Mouse (Mus musculus): Measurements from ENCODE around the gene Abca8a. TPM values are rescaled to one million over a fixed set of nuclear protein-coding genes. Genes with fewer than 3 reads are reported as not detected.

The Abca8a gene
- not detected for total RNA-seq (2023)

DNA sequence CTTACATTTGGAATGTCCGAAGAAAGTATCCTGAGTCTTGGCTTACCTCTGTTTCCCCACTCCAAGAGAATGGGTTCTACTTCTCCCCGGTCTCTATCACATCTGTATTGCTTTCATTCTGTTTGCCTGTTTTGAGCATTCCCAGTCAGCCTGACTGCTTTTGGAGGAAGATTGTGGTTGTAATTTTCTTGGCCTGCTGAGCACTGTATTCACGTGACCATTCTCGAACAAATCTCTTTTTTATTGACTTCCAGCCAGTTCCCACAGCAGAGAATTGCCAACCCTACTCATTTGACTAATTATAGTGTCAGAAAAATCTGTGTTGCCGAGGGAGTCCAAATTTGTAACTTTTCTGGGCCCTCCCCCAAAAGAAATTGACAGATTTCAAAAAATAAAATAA lies at the start of gene Abca8a:
Abca8a (minus strand) TSS at position 121 of the 400 bp plus-strand sequence.

DNA sequence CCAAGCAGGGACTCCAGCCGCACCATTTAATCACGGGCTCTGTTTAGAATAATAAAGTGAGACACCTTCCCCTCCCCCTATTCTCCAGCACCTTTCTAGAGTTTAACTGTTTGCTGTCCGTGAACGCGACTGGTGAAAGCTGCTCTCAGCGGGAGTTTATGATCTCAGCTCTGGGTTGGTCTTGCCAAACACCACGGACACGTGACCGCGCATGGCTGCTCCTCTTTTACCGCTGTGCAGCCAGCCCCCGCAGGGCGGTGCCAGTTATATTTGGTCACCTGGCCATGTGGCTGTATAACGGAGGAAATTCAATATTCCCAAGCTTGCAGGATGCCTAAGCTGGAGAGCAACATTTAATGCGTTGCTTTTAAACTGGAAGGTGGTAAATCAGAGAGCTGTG lies 100.2 kb downstream of the Abca8a start, which contains the start of gene Abca8b:
Abca8b (minus strand) TSS at position 222 of the 400 bp plus-strand sequence.

Other genes with a start within 250 kb of the Abca8a start
- not detected for gene Abca8b, start 100.1 kb downstream of the Abca8a start, total RNA-seq (2023)
- 0.44 TPM for gene Abca9, start 72.2 kb upstream of the Abca8a start, total RNA-seq (2023)
- 4.7 TPM for gene Abca6, start 155.8 kb upstream of the Abca8a start, total RNA-seq (2023)
- 3.8 TPM for gene Abca5, start 241.7 kb upstream of the Abca8a start, total RNA-seq (2023)